Mouse (Mus musculus) urinary bladder, postnatal 14 days (tissue): ENCODE data around the gene Rrn3.

ENCODE experiments used
- DNase-seq: peaks from one replicate; pipeline ENCODE4 v3.0.0; 2021; ENCODE audit warnings: low spot score

Rrn3 gene

GRCm38 (mm10) chr16:13851446-13851845, 70.9 kb downstream of the Rrn3 start:
- DNase-seq: no peak

- DNase-seq: no peak
Observed at GRCm38 (mm10) chr16:13853886-13854285, 73.4 kb downstream of the Rrn3 start.
